Mouse (Mus musculus) ovary, adult 18-20 months (tissue): ENCODE measurements around the gene Adora2b.
"Not testable (repeated sequence)": the region's sequence is repeated elsewhere in the genome, so short reads cannot be mapped to it uniquely, and the experiment has no call there.

Experiments used
- DNase-seq: peaks from one replicate; pipeline ENCODE4 v3.0.0; 2022; ENCODE audit warnings: low spot score, mixed read lengths

Gene Adora2b

GRCm38 (mm10) chr11:62264018-62264417 lies 15.2 kb downstream of the Adora2b start:
- no peak for DNase-seq

GRCm38 (mm10) chr11:62265642-62266041 lies 16.9 kb downstream of the Adora2b start:
- no peak for DNase-seq

GRCm38 (mm10) chr11:62266466-62267214 lies 17.9 kb downstream of the Adora2b start:
- DNase-seq, result no peak

GRCm38 (mm10) chr11:62268381-62268780 lies 19.6 kb downstream of the Adora2b start:
- no peak for DNase-seq

GRCm38 (mm10) chr11:62269097-62269496 lies 20.3 kb downstream of the Adora2b start:
- DNase-seq, result no peak

- DNase-seq, result no peak
Observed at GRCm38 (mm10) chr11:62270851-62271250, 22.1 kb downstream of the Adora2b start.

- DNase-seq, result no peak
Observed at GRCm38 (mm10) chr11:62277086-62277485, 28.3 kb downstream of the Adora2b start.

GRCm38 (mm10) chr11:62278027-62278426 lies 29.2 kb downstream of the Adora2b start:
- no peak for DNase-seq

GRCm38 (mm10) chr11:62280675-62281600 lies 32.2 kb downstream of the Adora2b start, which contains the start of the genes Zswim7 and Ttc19:
Gene Zswim7, minus strand, starts transcription at chr11:62281375.
Gene Ttc19, plus strand, starts transcription at chr11:62281473.
- DNase-seq, result peak; percentile 86

GRCm38 (mm10) chr11:62281601-62281997 lies 32.8 kb downstream of the Adora2b start:
- no peak for DNase-seq

- not testable (repeated sequence) for DNase-seq
Observed at GRCm38 (mm10) chr11:62284020-62284419, 35.2 kb downstream of the Adora2b start.

- DNase-seq, result no peak
Observed at GRCm38 (mm10) chr11:62285020-62285419, 36.2 kb downstream of the Adora2b start.

GRCm38 (mm10) chr11:62287700-62288099 lies 38.9 kb downstream of the Adora2b start:
- no peak for DNase-seq

GRCm38 (mm10) chr11:62294121-62294520 lies 45.3 kb downstream of the Adora2b start:
- DNase-seq, result no peak

GRCm38 (mm10) chr11:62298883-62299282 lies 50.1 kb downstream of the Adora2b start:
- no peak for DNase-seq

- DNase-seq, result no peak
Observed at GRCm38 (mm10) chr11:62305866-62306265, 57.1 kb downstream of the Adora2b start.

GRCm38 (mm10) chr11:62309296-62309695 lies 60.5 kb downstream of the Adora2b start:
- DNase-seq, result no peak

- no peak for DNase-seq
Observed at GRCm38 (mm10) chr11:62314984-62315383, 66.2 kb downstream of the Adora2b start.
